Mouse (Mus musculus) stomach, postnatal 0 days (tissue): ENCODE measurements around the gene Garem2.

Source experiments
- CTCF ChIP-seq: IDR thresholded peaks from 2 replicates; pipeline ENCODE4 v1.5.1; 2016; ENCODE audit warnings: antibody characterized with exemption, low read depth, mild to moderate bottlenecking, moderate library complexity
- EP300 ChIP-seq: optimal IDR thresholded peaks from 2 replicates; pipeline ENCODE3; 2016; ENCODE audit warnings: antibody characterized with exemption

DNA sequence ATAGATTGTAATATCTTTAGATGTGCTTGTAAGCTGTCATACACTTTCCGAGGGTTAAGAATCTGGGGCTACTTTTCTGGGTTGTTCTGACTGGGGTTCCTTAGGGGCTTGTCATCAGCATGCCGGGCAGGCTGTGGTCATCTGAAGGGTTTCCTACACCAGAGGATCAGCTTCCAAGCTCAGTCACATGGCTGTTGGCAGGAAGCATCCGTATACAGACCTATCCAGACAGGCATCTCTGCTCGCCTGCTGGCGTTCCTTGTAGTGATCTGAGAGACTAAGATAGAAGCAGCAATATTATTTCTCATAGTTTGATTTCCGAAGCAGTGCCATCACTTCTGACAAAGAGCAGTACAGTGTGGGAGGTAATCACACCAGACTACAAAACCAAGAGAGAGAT is 54.6 kb downstream of the Garem2 start:
- no peak for TF ChIP-seq CTCF
- TF ChIP-seq EP300 = no peak
